Mouse (Mus musculus) WW6 (cell line): Measurements from ENCODE around the gene Gm13290.
"Not testable (repeated sequence)": the region's sequence is repeated elsewhere in the genome, so short reads cannot be mapped to it uniquely, and the experiment has no call there.

Experiments used
- DNase-seq: peaks from one replicate; pipeline ENCODE4 v3.0.0-alpha.2; 2013; ENCODE audit warnings: low read depth, low spot score

Gene Gm13290

DNA sequence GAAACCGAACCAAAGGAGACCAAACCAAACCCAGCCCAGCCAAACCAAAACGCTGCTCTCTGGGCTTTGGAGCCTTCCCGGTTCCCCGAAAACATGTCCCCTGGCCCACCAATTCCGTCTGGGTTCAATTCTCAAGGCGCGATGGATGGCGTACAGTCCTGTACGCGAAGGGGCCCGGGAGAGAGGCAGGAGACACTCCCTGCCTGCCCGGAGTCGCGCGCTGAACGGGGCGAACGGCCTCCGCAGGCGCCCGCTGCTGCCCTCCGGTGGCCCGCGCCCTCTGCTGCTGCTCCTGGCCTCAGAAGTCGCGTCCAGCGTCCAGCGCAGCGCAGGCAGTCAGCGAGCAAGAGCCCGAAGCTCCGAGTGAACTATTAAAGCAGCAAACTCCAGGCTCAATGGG, at the start of gene Gm13290:
Gene Gm13290 (plus strand): TSS at position 301 of the 400 bp plus-strand sequence.
- DNase-seq = not testable (repeated sequence)

- DNase-seq = no peak
Observed at GRCm38 (mm10) chr4:88726727-88727126, 46.9 kb upstream of the Gm13290 start.

DNA sequence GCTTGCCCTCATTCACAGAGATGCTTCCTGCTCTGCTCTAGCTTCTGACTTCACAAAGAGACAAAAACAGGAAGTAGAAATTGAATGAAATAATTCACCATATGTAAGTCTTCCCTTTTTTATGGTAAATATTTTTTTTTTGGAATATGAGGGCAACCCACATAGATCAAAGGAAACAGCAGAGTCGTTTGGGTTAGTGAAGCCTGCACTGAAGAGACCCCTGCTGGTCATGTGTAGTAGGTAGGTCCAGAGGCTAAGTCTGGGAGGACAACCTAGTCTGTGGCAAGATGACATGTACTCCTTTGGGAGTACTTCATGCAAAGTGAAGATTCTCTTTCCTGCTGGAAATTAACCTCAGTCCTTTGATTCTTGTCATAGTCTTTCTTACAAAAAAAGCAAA, 46.3 kb upstream of the Gm13290 start:
- DNase-seq = no peak

- DNase-seq = no peak
Observed at GRCm38 (mm10) chr4:88738480-88738879, 35.2 kb upstream of the Gm13290 start.

GRCm38 (mm10) chr4:88739036-88739435, 34.6 kb upstream of the Gm13290 start:
- DNase-seq = no peak

DNA sequence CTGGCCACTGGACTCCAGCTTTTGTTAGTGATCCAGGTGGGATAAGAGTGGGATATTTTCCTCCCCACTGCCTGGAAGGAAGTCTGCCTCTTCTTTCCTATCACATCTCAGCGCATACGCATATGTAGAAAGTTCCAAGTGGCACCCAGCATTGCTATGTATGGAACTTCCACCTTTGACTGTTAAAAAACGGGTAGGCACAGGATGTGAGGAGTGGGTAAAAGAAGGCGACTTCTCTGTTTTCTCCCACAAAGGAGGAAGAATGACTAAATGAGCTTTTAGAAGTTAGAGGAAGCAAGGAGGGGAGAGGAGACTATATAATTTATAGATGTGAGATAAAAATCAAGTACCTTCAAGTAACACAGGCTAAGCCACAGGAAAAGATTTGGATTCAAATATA, 32.2 kb upstream of the Gm13290 start:
- no peak for DNase-seq

DNA sequence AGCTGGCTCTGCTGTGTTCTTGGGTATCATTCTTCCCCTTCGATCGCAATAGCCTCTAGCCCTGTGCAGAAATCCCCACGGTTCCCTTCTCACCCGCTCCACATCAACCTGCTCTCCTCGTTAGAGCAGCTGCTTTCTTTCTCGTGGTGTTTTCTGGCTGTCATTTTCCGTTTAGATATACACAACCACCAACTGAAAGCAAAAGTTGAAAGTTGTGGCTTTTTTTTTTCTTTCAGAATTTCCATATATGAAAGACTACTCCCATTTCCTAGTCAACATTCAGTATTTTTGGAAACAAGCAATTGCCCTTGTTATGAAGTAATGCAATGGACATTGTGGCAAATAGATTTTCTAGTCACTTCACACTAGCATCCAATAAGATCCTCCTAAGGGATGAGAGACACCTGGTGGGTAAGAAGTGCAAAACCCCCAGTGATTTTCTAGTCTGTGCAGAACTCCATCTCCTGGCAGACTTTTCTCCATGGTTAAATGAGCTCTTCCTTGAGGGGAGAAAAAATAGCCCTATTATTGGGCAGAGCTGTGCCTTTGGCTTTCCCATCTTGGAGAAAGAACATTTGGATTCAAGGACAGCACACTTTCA, 30.8 kb upstream of the Gm13290 start:
- no peak for DNase-seq

DNA sequence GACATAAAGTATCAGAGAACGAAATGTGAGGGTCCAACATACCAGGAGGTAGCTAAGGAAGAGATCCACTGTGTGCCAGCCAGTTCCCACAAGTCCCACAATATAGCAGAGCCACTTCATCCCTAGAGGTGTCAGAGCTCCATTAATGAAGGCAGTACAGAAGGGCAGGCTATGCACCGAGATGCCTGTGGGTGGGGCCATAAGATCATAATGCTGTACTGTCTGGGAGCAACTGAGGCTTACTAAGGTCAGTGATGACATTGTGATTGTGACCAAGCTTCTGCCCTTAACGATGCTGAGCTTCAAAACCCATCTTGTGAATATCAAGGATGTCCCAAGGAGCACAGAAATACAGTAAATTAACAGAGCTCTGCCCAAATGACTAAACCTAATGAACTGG, 29.4 kb upstream of the Gm13290 start:
- DNase-seq = no peak

DNA sequence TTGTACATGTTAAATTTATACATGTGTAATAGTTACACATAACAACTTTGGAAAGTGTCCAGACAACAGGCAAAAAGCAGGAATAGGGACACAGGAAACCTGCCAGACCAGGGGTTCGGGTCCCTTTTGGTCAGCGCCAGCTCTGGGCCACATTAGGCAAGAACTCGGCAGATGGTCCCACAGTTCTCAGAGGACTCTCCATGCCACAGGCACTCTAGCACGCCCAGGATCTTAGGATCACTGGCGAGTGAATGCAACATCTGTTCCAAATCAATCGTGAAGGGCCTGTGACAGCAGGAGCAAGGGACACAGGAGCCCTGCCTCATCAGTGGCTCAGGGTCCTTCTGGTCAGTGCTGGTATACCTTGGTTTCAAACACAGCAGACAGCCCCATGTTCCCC, 23.7 kb upstream of the Gm13290 start:
- no peak for DNase-seq

GRCm38 (mm10) chr4:88754818-88755340, 18.8 kb upstream of the Gm13290 start, which contains the start of gene Gm13271:
Gm13271 (plus strand) TSS chr4:88754868.
- not testable (repeated sequence) for DNase-seq

DNA sequence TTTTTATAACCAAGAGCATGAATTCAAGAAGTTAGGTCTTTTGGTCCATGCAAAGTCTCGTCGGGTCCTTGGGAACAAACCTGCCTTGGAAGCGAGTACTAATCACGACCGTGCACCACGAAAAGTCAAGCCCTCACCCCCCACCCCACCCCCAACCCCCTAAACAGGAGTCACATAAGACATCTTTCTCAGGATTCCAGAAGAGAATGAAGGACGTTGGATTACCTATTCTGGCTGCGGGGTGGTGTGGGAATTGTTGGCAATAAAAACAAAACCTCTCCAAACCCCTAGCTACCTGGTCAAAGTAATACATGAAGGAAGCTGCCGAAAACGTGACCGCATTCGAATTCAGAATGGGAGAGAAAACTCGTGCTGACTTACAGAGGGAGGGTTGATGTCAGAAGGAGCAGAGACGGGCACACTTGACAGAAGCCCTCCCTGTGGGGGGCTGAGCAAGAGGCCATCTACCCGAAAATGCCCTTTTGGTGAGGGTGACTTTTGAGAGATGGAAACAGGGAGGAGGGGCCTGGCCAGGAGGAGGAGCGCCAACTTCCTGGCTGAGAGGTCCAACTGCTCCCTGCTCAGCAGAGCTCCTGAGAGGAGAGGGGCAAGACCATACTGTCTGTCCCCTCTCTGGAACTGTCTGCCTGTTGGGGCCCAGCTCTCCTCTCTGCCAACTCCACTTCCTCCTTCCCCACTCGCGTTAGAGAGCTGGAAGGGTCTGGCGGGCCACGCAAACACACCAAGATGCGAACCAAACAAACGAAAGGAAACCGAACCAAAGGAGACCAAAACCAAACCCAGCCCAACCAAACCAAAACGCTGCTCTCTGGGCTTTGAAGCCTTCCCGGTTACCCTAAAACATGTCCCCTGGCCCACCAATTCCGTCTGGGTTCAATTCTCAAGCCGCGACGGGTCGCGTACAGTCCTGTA, 16.8 kb upstream of the Gm13290 start:
- not testable (repeated sequence) for DNase-seq

DNA sequence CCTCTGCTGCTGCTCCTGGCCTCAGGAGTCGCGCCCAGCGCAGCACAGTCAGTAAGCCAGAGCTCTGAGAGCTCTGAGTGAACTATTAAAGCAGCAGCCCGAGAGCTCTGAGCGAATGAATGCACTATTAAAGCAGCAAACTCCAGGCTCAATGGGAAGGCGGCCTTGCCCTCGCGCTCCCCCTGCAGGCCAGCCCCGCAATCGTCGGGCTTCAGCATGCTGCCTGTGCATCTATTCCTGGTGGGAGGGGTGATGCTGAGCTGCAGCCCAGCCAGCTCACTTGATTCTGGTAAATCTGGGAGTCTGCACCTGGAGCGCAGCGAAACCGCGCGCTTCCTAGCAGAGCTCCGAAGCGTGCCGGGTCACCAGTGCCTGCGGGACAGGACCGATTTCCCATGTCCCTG, 16.0 kb upstream of the Gm13290 start:
- peak; percentile 60 for DNase-seq

- not testable (repeated sequence) for DNase-seq
Observed at GRCm38 (mm10) chr4:88758751-88759150, 14.9 kb upstream of the Gm13290 start.

DNA sequence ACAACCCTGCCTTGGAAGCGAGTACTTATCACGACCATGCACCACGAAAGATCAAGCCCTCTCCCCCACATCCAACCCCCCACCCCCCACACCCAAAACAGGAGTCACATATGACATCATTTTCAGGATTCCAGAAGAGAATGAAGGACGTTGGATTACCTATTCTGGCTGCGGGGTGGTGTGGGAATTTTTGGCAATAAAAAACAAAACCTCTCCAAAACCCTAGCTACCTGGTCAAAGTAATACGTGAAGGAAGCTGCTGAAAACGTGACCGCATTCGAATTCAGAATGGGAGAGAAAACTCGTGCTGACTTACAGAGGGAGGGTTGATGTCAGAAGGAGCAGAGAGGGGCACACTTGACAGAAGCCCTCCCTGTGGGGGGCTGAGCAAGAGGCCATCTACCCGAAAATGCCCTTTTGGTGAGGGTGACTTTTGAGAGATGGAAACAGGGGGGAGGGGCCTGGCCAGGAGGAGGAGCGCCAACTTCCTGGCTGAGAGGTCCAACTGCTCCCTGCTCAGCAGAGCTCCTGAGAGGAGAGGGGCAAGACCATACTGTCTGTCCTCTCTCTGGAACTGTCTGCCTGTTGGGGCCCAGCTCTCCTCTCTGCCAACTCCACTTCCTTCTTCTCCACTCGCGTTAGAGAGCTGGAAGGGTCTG, 13.9 kb upstream of the Gm13290 start, which contains the start of gene Gm13283:
Gene Gm13283 (plus strand): TSS at position 510 of the 659 bp plus-strand sequence.
- not testable (repeated sequence) for DNase-seq

DNA sequence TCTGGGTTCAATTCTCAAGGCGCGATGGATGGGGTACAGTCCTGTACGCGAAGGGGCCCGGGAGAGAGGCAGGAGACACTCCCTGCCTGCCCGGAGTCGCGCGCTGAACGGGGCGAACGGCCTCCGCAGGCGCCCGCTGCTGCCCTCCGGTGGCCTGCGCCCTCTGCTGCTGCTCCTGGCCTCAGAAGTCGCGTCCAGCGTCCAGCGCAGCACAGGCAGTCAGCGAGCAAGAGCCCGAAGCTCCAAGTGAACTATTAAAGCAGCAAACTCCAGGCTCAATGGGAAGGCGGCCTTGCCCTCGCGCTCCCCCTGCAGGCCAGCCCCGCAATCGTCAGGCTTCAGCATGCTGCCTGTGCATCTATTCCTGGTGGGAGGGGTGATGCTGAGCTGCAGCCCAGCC, 13.2 kb upstream of the Gm13290 start:
- not testable (repeated sequence) for DNase-seq

- DNase-seq = not testable (repeated sequence)
Observed at GRCm38 (mm10) chr4:88761776-88762175, 11.9 kb upstream of the Gm13290 start.

DNA sequence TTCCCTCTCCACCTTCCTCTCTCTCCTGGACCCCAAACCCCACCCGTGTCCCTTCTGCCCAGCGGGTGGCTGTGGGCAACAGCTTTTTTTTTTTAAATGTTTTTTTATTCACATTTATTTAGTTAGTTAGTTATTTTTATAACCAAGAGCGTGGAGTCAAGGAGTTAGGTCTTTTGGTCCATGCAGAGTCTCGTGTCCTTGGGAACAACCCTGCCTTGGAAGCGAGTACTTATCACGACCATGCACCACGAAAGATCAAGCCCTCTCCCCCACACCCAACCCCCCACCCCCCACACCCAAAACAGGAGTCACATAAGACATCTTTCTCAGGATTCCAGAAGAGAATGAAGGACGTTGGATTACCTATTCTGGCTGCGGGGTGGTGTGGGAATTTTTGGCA, 11.3 kb upstream of the Gm13290 start:
- not testable (repeated sequence) for DNase-seq

GRCm38 (mm10) chr4:88763384-88764018, 10.1 kb upstream of the Gm13290 start:
- DNase-seq = not testable (repeated sequence)

GRCm38 (mm10) chr4:88776622-88777021, 3.0 kb downstream of the Gm13290 start, which contains the start of gene Gm13289:
Gm13289 (plus strand) TSS chr4:88776922.
- DNase-seq = not testable (repeated sequence)

DNA sequence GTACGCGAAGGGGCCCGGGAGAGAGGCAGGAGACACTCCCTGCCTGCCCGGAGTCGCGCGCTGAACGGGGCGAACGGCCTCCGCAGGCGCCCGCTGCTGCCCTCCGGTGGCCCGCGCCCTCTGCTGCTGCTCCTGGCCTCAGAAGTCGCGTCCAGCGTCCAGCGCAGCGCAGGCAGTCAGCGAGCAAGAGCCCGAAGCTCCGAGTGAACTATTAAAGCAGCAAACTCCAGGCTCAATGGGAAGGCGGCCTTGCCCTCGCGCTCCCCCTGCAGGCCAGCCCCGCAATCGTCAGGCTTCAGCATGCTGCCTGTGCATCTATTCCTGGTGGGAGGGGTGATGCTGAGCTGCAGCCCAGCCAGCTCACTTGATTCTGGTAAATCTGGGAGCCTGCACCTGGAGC, 5.9 kb downstream of the Gm13290 start, which contains the start of gene Gm13272:
Gene Gm13272 (plus strand): TSS at position 301 of the 400 bp plus-strand sequence.
- DNase-seq = not testable (repeated sequence)

DNA sequence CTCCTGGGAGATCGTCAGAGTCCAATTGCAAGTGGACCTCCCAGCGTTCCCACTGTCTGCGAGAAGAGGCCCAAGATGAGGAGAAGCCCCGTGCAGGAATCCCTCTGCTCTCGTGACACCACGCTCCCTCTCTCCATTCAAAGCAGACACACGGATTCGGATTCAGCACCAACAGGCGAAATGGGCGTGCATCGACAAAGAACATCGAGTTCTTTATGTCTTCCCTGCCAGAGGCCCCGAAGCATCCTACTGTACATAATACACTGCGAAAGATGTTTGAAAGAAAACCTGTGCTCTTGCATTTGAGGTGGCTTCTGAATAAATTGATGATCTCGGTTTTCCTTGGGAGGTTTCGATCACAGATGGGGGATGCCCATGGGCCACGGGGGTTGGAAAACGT, 6.7 kb downstream of the Gm13290 start:
- not testable (repeated sequence) for DNase-seq
